Mouse (Mus musculus): Measurements from ENCODE around the gene Cwc25. TPM values are rescaled to one million over a fixed set of nuclear protein-coding genes. Genes with fewer than 3 reads are reported as not detected.

The Cwc25 gene
- polyA plus RNA-seq, 1 experiment from 2014 or later = 15.4 TPM

DNA sequence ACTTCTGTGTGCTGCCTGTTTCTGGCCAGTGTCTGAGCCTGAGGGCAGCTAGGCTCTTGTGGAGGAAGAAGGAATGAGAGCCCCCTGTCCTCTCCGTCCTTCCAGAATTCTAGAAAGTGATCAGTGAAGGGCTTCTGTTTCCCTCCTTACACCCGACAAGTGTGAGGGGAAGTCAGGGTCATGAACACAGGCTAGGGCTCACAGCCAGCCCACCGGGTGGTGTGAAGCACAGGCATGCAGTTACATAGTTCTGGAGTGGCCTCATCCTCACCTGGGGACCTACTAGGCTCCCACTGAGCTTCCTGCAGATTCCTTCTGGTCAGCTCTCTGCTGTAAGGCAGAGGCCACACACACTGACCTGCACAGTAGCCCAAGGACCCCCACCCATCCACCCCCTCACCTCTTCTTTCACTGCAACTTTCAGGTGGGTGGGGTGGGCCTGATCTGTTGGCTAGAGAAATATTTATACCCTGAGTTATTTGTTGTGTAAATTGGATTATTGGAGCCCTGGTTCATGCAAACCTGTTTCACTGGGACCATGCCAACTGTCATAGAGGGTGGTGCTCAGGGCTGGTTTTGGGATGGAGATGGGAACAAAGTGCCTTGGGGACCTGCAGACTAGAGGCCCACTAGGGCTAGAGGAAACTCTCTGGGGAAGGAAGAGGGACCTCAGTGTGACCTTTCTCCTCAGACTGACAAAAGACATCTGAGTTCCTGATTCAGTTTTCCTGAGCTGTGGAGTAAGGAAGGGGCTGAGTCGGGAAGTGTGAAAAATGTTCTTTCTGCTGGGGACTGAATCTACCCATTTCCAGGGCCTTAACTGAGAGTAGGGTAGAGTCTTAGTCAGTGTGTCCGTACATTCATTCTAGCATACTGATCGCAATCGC is 43.1 kb upstream of the Cwc25 start:
- no peaks in the 10 kb centered on the region for H3K27me3 ChIP-seq (ENCODE audit: control insufficient read depth, insufficient read depth, low read length)
- no peak overlapping the region for H3K4me2 ChIP-seq (ENCODE audit: low read depth, severe bottlenecking)
- H3K4me3 ChIP-seq (ENCODE audit: low read depth, low read length) = no peak overlapping the region
- no peak overlapping the region for H3K27ac ChIP-seq (replicated peaks; ENCODE audit: low read depth, low read length)
- no peaks in the 10 kb centered on the region for H3K9me3 ChIP-seq (ENCODE audit: control insufficient read depth, low read length)
- DNase-seq (ENCODE audit: low spot score) (no peak), ATAC-seq (ENCODE audit: insufficient number of reproducible peaks, low FRiP score, low TSS enrichment, low read depth) (no peak)
- 79% methylated on average over 7 of the region's 7 CpGs for WGBS
- peaks cover 56% of the 10 kb centered on the region for H3K4me1 ChIP-seq (ENCODE audit: control insufficient read depth, insufficient read depth, low read length)
- H3K36me3 ChIP-seq (ENCODE audit: control insufficient read depth, insufficient read depth, low read length) = peaks cover 3% of the 10 kb centered on the region
- no peak overlapping the region for H3K9ac ChIP-seq (ENCODE audit: low read length)

GRCm38 (mm10) chr11:97808621-97809234 is 42.4 kb upstream of the Cwc25 start:
- 55% methylated on average over 5 of the region's 5 CpGs for WGBS
- DNase-seq (ENCODE audit: low spot score) (no peak), ATAC-seq (ENCODE audit: insufficient number of reproducible peaks, low FRiP score, low TSS enrichment, low read depth) (no peak)
- H3K4me1 ChIP-seq (ENCODE audit: control insufficient read depth, insufficient read depth, low read length) = peaks cover 64% of the 10 kb centered on the region
- no peak overlapping the region for H3K9ac ChIP-seq (ENCODE audit: low read length)
- no peak overlapping the region for H3K4me3 ChIP-seq (ENCODE audit: low read depth, low read length)
- H3K36me3 ChIP-seq (ENCODE audit: control insufficient read depth, insufficient read depth, low read length) = peaks cover 3% of the 10 kb centered on the region
- no peaks in the 10 kb centered on the region for H3K27me3 ChIP-seq (ENCODE audit: control insufficient read depth, insufficient read depth, low read length)
- H3K9me3 ChIP-seq (ENCODE audit: control insufficient read depth, low read length) = no peaks in the 10 kb centered on the region
- no peak overlapping the region for H3K4me2 ChIP-seq (ENCODE audit: low read depth, severe bottlenecking)
- H3K27ac ChIP-seq (replicated peaks; ENCODE audit: low read depth, low read length) = no peak overlapping the region

DNA sequence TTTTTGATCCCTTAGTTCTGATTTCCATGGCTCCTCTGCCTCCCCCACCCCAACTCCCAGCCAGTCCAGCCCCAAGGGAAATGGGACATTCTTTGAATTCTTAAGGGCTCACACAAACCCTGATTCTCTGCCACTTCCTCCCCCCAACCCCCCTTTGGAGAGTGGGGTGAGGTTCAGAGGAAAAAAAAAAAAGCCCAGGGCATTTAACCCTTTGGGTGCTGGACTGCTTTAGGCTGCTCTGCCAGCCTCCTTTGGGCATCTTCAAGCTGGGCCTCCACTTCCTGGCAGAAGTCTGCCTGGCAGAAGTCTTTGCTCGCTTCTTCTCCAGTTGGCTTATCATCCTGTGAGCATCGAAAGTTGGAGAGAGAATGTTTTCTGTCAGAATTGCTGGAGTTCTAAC is 41.7 kb upstream of the Cwc25 start:
- no peaks in the 10 kb centered on the region for H3K9me3 ChIP-seq (ENCODE audit: control insufficient read depth, low read length)
- WGBS = 48% methylated on average over 2 of the region's 2 CpGs
- no peak overlapping the region for H3K4me3 ChIP-seq (ENCODE audit: low read depth, low read length)
- no peak overlapping the region for H3K9ac ChIP-seq (ENCODE audit: low read length)
- H3K27me3 ChIP-seq (ENCODE audit: control insufficient read depth, insufficient read depth, low read length) = no peaks in the 10 kb centered on the region
- ATAC-seq (ENCODE audit: insufficient number of reproducible peaks, low FRiP score, low TSS enrichment, low read depth) (no peak), DNase-seq (ENCODE audit: low spot score) (peak; percentile 53)
- no peak overlapping the region for H3K4me2 ChIP-seq (ENCODE audit: low read depth, severe bottlenecking)
- peaks cover 65% of the 10 kb centered on the region for H3K4me1 ChIP-seq (ENCODE audit: control insufficient read depth, insufficient read depth, low read length)
- H3K36me3 ChIP-seq (ENCODE audit: control insufficient read depth, insufficient read depth, low read length) = peaks cover 3% of the 10 kb centered on the region
- H3K27ac ChIP-seq (replicated peaks; ENCODE audit: low read depth, low read length) = no peak overlapping the region

DNA sequence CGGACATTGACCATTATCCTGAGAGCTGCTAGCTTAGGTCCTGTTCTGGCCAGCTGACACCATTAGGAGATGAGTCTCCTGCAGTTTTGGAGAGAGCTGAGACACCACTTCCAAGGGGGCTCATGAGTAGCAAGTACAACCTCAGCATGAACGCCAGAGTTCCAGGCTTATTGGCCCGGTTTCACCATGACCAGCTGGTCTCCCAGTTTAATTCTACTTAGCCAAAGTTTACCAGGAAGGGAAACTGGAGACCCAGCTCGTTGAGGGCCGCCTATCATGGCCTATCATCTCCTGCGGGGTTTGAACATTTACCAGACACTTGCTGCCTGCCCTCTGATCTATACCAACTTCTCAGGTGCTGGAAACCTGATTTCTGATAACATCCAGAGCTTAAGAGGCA is 41.3 kb upstream of the Cwc25 start:
- no peak overlapping the region for H3K9ac ChIP-seq (ENCODE audit: low read length)
- H3K36me3 ChIP-seq (ENCODE audit: control insufficient read depth, insufficient read depth, low read length) = peaks cover 3% of the 10 kb centered on the region
- no peak overlapping the region for H3K4me3 ChIP-seq (ENCODE audit: low read depth, low read length)
- WGBS = 43% methylated on average over 6 of the region's 6 CpGs
- H3K4me1 ChIP-seq (ENCODE audit: control insufficient read depth, insufficient read depth, low read length) = peaks cover 60% of the 10 kb centered on the region
- no peak for ATAC-seq (ENCODE audit: insufficient number of reproducible peaks, low FRiP score, low TSS enrichment, low read depth)
- no peaks in the 10 kb centered on the region for H3K9me3 ChIP-seq (ENCODE audit: control insufficient read depth, low read length)
- no peak for DNase-seq (ENCODE audit: low spot score)
- H3K4me2 ChIP-seq (ENCODE audit: low read depth, severe bottlenecking) = no peak overlapping the region
- no peak overlapping the region for H3K27ac ChIP-seq (replicated peaks; ENCODE audit: low read depth, low read length)
- H3K27me3 ChIP-seq (ENCODE audit: control insufficient read depth, insufficient read depth, low read length) = no peaks in the 10 kb centered on the region

GRCm38 (mm10) chr11:97806613-97806964 is 40.2 kb upstream of the Cwc25 start:
- peaks cover 3% of the 10 kb centered on the region for H3K36me3 ChIP-seq (ENCODE audit: control insufficient read depth, insufficient read depth, low read length)

GRCm38 (mm10) chr11:97805662-97806612 is 39.6 kb upstream of the Cwc25 start:
- Histone ChIP-seq H3K36me3 (ENCODE audit: control insufficient read depth, insufficient read depth, low read length) (peaks cover 3% of the 10 kb centered on the region), H3K9me3 (ENCODE audit: control insufficient read depth, low read length) (no peaks in the 10 kb centered on the region), H3K27ac (replicated peaks; ENCODE audit: low read depth, low read length) (no peak overlapping the region), H3K4me3 (ENCODE audit: low read depth, low read length) (no peak overlapping the region), H3K4me1 (ENCODE audit: control insufficient read depth, insufficient read depth, low read length) (peaks cover 63% of the 10 kb centered on the region), H3K27me3 (ENCODE audit: control insufficient read depth, insufficient read depth, low read length) (no peaks in the 10 kb centered on the region), H3K4me2 (ENCODE audit: low read depth, severe bottlenecking) (no peak overlapping the region), H3K9ac (ENCODE audit: low read length) (no peak overlapping the region)
- DNase-seq (ENCODE audit: low spot score) = no peak
- ATAC-seq (ENCODE audit: insufficient number of reproducible peaks, low FRiP score, low TSS enrichment, low read depth) = no peak
- WGBS = 57% methylated on average over 15 of the region's 15 CpGs

More at GRCm38 (mm10) chr11:97806613-97806964, 40.2 kb upstream of the Cwc25 start:
- no peak for DNase-seq (ENCODE audit: low spot score)
- Histone ChIP-seq H3K9ac (ENCODE audit: low read length) (no peak overlapping the region), H3K27ac (replicated peaks; ENCODE audit: low read depth, low read length) (no peak overlapping the region), H3K4me2 (ENCODE audit: low read depth, severe bottlenecking) (no peak overlapping the region), H3K27me3 (ENCODE audit: control insufficient read depth, insufficient read depth, low read length) (no peaks in the 10 kb centered on the region), H3K9me3 (ENCODE audit: control insufficient read depth, low read length) (no peaks in the 10 kb centered on the region), H3K4me3 (ENCODE audit: low read depth, low read length) (no peak overlapping the region), H3K4me1 (ENCODE audit: control insufficient read depth, insufficient read depth, low read length) (peaks cover 61% of the 10 kb centered on the region)
- no peak for ATAC-seq (ENCODE audit: insufficient number of reproducible peaks, low FRiP score, low TSS enrichment, low read depth)
- WGBS = 75% methylated on average over 7 of the region's 7 CpGs

DNA sequence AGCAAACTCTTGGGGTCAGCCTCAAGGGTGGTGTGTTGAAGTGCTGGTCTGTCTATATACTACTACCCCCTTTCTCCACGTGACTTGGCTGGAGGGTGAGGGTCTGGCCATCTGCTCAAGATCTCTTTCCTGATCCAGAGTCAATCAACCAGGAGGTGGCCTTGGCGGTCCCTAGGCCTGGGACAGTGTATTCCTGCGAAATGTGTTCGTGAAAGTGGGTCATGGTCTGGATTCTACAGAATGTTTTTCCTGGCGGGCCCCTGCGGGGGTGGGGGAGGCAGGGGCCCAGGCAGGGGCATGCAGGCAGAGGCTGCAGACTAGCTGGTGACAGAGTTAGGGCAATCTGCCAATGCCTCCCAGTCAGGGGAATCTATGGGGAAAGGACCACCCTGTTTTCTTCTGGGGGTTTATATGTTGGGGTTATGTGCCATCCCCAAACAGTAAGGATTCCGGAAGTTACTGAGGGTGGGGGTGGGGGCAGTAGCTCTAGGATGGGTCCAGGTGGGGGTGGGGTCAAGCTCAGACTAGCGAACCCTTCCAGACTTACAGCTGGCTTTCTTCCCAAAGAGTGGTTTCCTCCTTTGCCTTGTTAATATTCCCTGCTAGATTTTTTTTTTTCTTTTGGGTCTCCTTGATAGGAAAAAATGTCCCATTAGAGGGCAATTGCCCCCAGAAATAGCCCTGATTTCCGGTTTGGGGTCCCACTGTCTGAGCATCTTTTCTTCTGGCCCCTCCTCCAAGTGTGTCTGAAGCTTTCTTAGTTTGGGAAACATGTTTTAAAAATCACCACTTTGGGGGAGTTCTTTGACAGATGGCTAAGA is 38.7 kb upstream of the Cwc25 start:
- Histone ChIP-seq H3K4me1 (ENCODE audit: control insufficient read depth, insufficient read depth, low read length) (peaks cover 59% of the 10 kb centered on the region), H3K4me2 (ENCODE audit: low read depth, severe bottlenecking) (peak overlapping the region; percentile 35; the same call in 1 of the 2 replicates), H3K9me3 (ENCODE audit: control insufficient read depth, low read length) (no peaks in the 10 kb centered on the region), H3K9ac (ENCODE audit: low read length) (no peak overlapping the region), H3K27me3 (ENCODE audit: control insufficient read depth, insufficient read depth, low read length) (no peaks in the 10 kb centered on the region), H3K36me3 (ENCODE audit: control insufficient read depth, insufficient read depth, low read length) (peaks cover 3% of the 10 kb centered on the region), H3K27ac (replicated peaks; ENCODE audit: low read depth, low read length) (no peak overlapping the region), H3K4me3 (ENCODE audit: low read depth, low read length) (no peak overlapping the region)
- 32% methylated on average over 9 of the region's 9 CpGs for WGBS
- peak; percentile 42 for DNase-seq (ENCODE audit: low spot score)
- no peak for ATAC-seq (ENCODE audit: insufficient number of reproducible peaks, low FRiP score, low TSS enrichment, low read depth)
